Mouse (Mus musculus): ENCODE data around the gene Tgfa. TPM values are rescaled to one million over a fixed set of nuclear protein-coding genes. Genes with fewer than 3 reads are reported as not detected.

Tgfa gene
- polyA plus RNA-seq, 1 experiment from 2014 or later = 12.6 TPM

- peak; percentile 41; the same call in 1 of the 2 replicates for ATAC-seq (replicated peaks)
- 40% methylated on average over 12 of the region's 12 CpGs for WGBS
- no peak overlapping the region for H3K27ac ChIP-seq (replicated peaks)
- H3K4me2 ChIP-seq (replicated peaks) = no peak overlapping the region
- H3K9ac ChIP-seq (replicated peaks) = no peak overlapping the region
- H3K9me3 ChIP-seq = no peaks in the 10 kb centered on the region
- no peaks in the 10 kb centered on the region for H3K27me3 ChIP-seq
- H3K4me3 ChIP-seq = no peak overlapping the region
- peaks cover 7% of the 10 kb centered on the region; the same call in 1 of the 2 replicates for H3K4me1 ChIP-seq
- H3K36me3 ChIP-seq = no peaks in the 10 kb centered on the region
Measured at GRCm38 (mm10) chr6:86211081-86211763, 16.2 kb downstream of the Tgfa start.

- no peak overlapping the region for H3K4me3 ChIP-seq
- no peak overlapping the region for H3K9ac ChIP-seq (replicated peaks)
- no peaks in the 10 kb centered on the region for H3K27me3 ChIP-seq
- no peaks in the 10 kb centered on the region for H3K36me3 ChIP-seq
- ATAC-seq (replicated peaks) = no peak
- no peak overlapping the region for H3K4me2 ChIP-seq (replicated peaks)
- no peaks in the 10 kb centered on the region for H3K9me3 ChIP-seq
- 86% methylated on average over 3 of the region's 3 CpGs for WGBS
- H3K4me1 ChIP-seq = peaks cover 7% of the 10 kb centered on the region; the same call in 1 of the 2 replicates
- H3K27ac ChIP-seq (replicated peaks) = no peak overlapping the region
Measured at GRCm38 (mm10) chr6:86212871-86213640, 18.0 kb downstream of the Tgfa start.

GRCm38 (mm10) chr6:86218066-86218465 is 23.0 kb downstream of the Tgfa start:
- H3K36me3 ChIP-seq = no peaks in the 10 kb centered on the region
- H3K4me2 ChIP-seq (replicated peaks) = no peak overlapping the region
- H3K9ac ChIP-seq (replicated peaks) = no peak overlapping the region
- H3K4me3 ChIP-seq = no peak overlapping the region
- H3K4me1 ChIP-seq = no peaks in the 10 kb centered on the region
- ATAC-seq (replicated peaks) = no peak
- 86% methylated on average over 2 of the region's 2 CpGs for WGBS
- no peaks in the 10 kb centered on the region for H3K27me3 ChIP-seq
- no peak overlapping the region for H3K27ac ChIP-seq (replicated peaks)
- H3K9me3 ChIP-seq = no peaks in the 10 kb centered on the region

- Histone ChIP-seq H3K27ac (replicated peaks) (no peak overlapping the region), H3K36me3 (no peaks in the 10 kb centered on the region), H3K4me2 (replicated peaks) (no peak overlapping the region), H3K27me3 (no peaks in the 10 kb centered on the region), H3K9me3 (no peaks in the 10 kb centered on the region), H3K4me3 (no peak overlapping the region), H3K4me1 (no peaks in the 10 kb centered on the region), H3K9ac (replicated peaks) (no peak overlapping the region)
- WGBS = 90% methylated on average over 4 of the region's 4 CpGs
- ATAC-seq (replicated peaks) = no peak
Measured at GRCm38 (mm10) chr6:86218739-86219138, 23.7 kb downstream of the Tgfa start.

GRCm38 (mm10) chr6:86219494-86219893 is 24.5 kb downstream of the Tgfa start:
- Histone ChIP-seq H3K27ac (replicated peaks) (0 out of 2 replicates have a peak overlapping the region, but pooled peaks have one; percentile 31), H3K9ac (replicated peaks) (no peak overlapping the region), H3K4me1 (no peaks in the 10 kb centered on the region), H3K36me3 (no peaks in the 10 kb centered on the region), H3K4me2 (replicated peaks) (no peak overlapping the region), H3K9me3 (no peaks in the 10 kb centered on the region), H3K4me3 (no peak overlapping the region), H3K27me3 (no peaks in the 10 kb centered on the region)
- WGBS = 79% methylated on average over 5 of the region's 5 CpGs
- ATAC-seq (replicated peaks) = no peak

- no peak for ATAC-seq (replicated peaks)
- H3K27ac ChIP-seq (replicated peaks) = no peak overlapping the region
- H3K36me3 ChIP-seq = no peaks in the 10 kb centered on the region
- no peaks in the 10 kb centered on the region for H3K9me3 ChIP-seq
- no peak overlapping the region for H3K4me2 ChIP-seq (replicated peaks)
- no peaks in the 10 kb centered on the region for H3K27me3 ChIP-seq
- 55% methylated on average over 4 of the region's 4 CpGs for WGBS
- H3K9ac ChIP-seq (replicated peaks) = no peak overlapping the region
- H3K4me1 ChIP-seq = no peaks in the 10 kb centered on the region
- no peak overlapping the region for H3K4me3 ChIP-seq
Measured at GRCm38 (mm10) chr6:86220171-86220570, 25.1 kb downstream of the Tgfa start.

- no peak overlapping the region for H3K4me2 ChIP-seq (replicated peaks)
- H3K27ac ChIP-seq (replicated peaks) = no peak overlapping the region
- H3K27me3 ChIP-seq = no peaks in the 10 kb centered on the region
- WGBS = 50% methylated on average over 7 of the region's 7 CpGs
- H3K9me3 ChIP-seq = no peaks in the 10 kb centered on the region
- H3K9ac ChIP-seq (replicated peaks) = no peak overlapping the region
- no peaks in the 10 kb centered on the region for H3K4me1 ChIP-seq
- H3K36me3 ChIP-seq = no peaks in the 10 kb centered on the region
- H3K4me3 ChIP-seq = no peak overlapping the region
- no peak for ATAC-seq (replicated peaks)
Measured at GRCm38 (mm10) chr6:86222381-86222780, 27.4 kb downstream of the Tgfa start.

GRCm38 (mm10) chr6:86225604-86226003 is 30.6 kb downstream of the Tgfa start:
- no peak overlapping the region for H3K4me3 ChIP-seq
- H3K27ac ChIP-seq (replicated peaks) = no peak overlapping the region
- no peak for ATAC-seq (replicated peaks)
- H3K36me3 ChIP-seq = no peaks in the 10 kb centered on the region
- no peaks in the 10 kb centered on the region for H3K27me3 ChIP-seq
- peaks cover 7% of the 10 kb centered on the region for H3K4me1 ChIP-seq
- H3K9me3 ChIP-seq = no peaks in the 10 kb centered on the region
- no peak overlapping the region for H3K9ac ChIP-seq (replicated peaks)
- no peak overlapping the region for H3K4me2 ChIP-seq (replicated peaks)

GRCm38 (mm10) chr6:86232367-86232766 is 37.3 kb downstream of the Tgfa start:
- ATAC-seq (replicated peaks) = no peak

GRCm38 (mm10) chr6:86233512-86234430 is 38.7 kb downstream of the Tgfa start:
- Histone ChIP-seq H3K36me3 (no peaks in the 10 kb centered on the region), H3K4me1 (peaks cover 12% of the 10 kb centered on the region), H3K27me3 (no peaks in the 10 kb centered on the region), H3K9ac (replicated peaks) (no peak overlapping the region), H3K4me3 (no peak overlapping the region), H3K27ac (replicated peaks) (no peak overlapping the region), H3K9me3 (no peaks in the 10 kb centered on the region), H3K4me2 (replicated peaks) (no peak overlapping the region)
- WGBS = 39% methylated on average over 13 of the region's 13 CpGs
- no peak for ATAC-seq (replicated peaks)

More at GRCm38 (mm10) chr6:86232367-86232766, 37.3 kb downstream of the Tgfa start:
- no peak overlapping the region for H3K9ac ChIP-seq (replicated peaks)
- H3K36me3 ChIP-seq = no peaks in the 10 kb centered on the region
- no peak overlapping the region for H3K4me2 ChIP-seq (replicated peaks)
- no peak overlapping the region for H3K4me3 ChIP-seq
- H3K4me1 ChIP-seq = peaks cover 12% of the 10 kb centered on the region
- no peak overlapping the region for H3K27ac ChIP-seq (replicated peaks)
- 92% methylated on average over 5 of the region's 5 CpGs for WGBS
- H3K27me3 ChIP-seq = no peaks in the 10 kb centered on the region
- H3K9me3 ChIP-seq = no peaks in the 10 kb centered on the region

GRCm38 (mm10) chr6:86244866-86245265 is 49.8 kb downstream of the Tgfa start:
- H3K4me3 ChIP-seq = no peak overlapping the region
- WGBS = 30% methylated on average over 3 of the region's 3 CpGs
- H3K4me2 ChIP-seq (replicated peaks) = no peak overlapping the region
- peaks cover 18% of the 10 kb centered on the region for H3K4me1 ChIP-seq
- H3K27me3 ChIP-seq = no peaks in the 10 kb centered on the region
- no peak overlapping the region for H3K9ac ChIP-seq (replicated peaks)
- no peak for ATAC-seq (replicated peaks)
- H3K9me3 ChIP-seq = no peaks in the 10 kb centered on the region
- H3K36me3 ChIP-seq = no peaks in the 10 kb centered on the region
- no peak overlapping the region for H3K27ac ChIP-seq (replicated peaks)

- H3K27me3 ChIP-seq = no peaks in the 10 kb centered on the region
- no peaks in the 10 kb centered on the region for H3K36me3 ChIP-seq
- WGBS = 34% methylated on average over 4 of the region's 4 CpGs
- H3K4me3 ChIP-seq = no peak overlapping the region
- H3K4me2 ChIP-seq (replicated peaks) = no peak overlapping the region
- H3K27ac ChIP-seq (replicated peaks) = peak overlapping the region; percentile 4; the same call in 1 of the 2 replicates
- H3K4me1 ChIP-seq = peaks cover 25% of the 10 kb centered on the region
- no peak overlapping the region for H3K9ac ChIP-seq (replicated peaks)
- peak; percentile 62; the same call in 1 of the 2 replicates for ATAC-seq (replicated peaks)
- no peaks in the 10 kb centered on the region for H3K9me3 ChIP-seq
Measured at GRCm38 (mm10) chr6:86245965-86246364, 50.9 kb downstream of the Tgfa start.

Measured in forebrain, embryonic 15.5 days (tissue).